Mouse (Mus musculus) heart, embryonic 10.5 days (tissue): ENCODE measurements around the gene Olfml3. TPM values are rescaled to one million over a fixed set of nuclear protein-coding genes. Genes with fewer than 3 reads are reported as not detected.

Source experiments
- DNase-seq: peaks from one replicate; pipeline ENCODE4 v3.0.0-alpha.2; 2017; ENCODE audit warnings: low spot score
- H3K27ac ChIP-seq: fragments of 300-500 bp; sonication (generic); 2 replicates; pipeline ENCODE4 v1.5.1; 2016; ENCODE audit warnings: mild to moderate bottlenecking
- H3K27me3 ChIP-seq: fragments of 300-500 bp; sonication (generic); 2 replicates; pipeline ENCODE4 v1.6.1; 2016; ENCODE audit warnings: mild to moderate bottlenecking; ENCODE audit not compliant: poor library complexity, insufficient read depth, severe bottlenecking
- H3K36me3 ChIP-seq: fragments of 300-500 bp; sonication (generic); 2 replicates; pipeline ENCODE4 v1.6.1; 2016; ENCODE audit warnings: mild to moderate bottlenecking, moderate library complexity
- H3K4me1 ChIP-seq: fragments of 300-500 bp; sonication (generic); 2 replicates; pipeline ENCODE4 v1.6.1; 2016; ENCODE audit warnings: mild to moderate bottlenecking
- H3K4me3 ChIP-seq: fragments of 300-500 bp; sonication (generic); 2 replicates; pipeline ENCODE4 v1.5.1; 2016; ENCODE audit warnings: mild to moderate bottlenecking, moderate library complexity
- H3K9me3 ChIP-seq: fragments of 300-500 bp; sonication (generic); 2 replicates; pipeline ENCODE4 v1.6.1; 2016; ENCODE audit warnings: mild to moderate bottlenecking, moderate library complexity
- WGBS: fragments of 180-500 bp; shearing (Covaris S2); methylation state at CpG from one replicate; pipeline ENCODE4 v1.1.7; 2016; 5-methylcytosine and 5-hydroxymethylcytosine counted together
- polyA plus RNA-seq: library from polyadenylated mRNA; unstranded; fragments of >200 nt; fragmentation: Nextera tagmentation; extraction: Ambion mirVana; gene quantifications from 2 replicates; pipeline ENCODE4 v1.2.1, GENCODE M21; 2016

The Olfml3 gene
- polyA plus RNA-seq, 1 experiment from 2014 or later: 14.1 TPM

DNA sequence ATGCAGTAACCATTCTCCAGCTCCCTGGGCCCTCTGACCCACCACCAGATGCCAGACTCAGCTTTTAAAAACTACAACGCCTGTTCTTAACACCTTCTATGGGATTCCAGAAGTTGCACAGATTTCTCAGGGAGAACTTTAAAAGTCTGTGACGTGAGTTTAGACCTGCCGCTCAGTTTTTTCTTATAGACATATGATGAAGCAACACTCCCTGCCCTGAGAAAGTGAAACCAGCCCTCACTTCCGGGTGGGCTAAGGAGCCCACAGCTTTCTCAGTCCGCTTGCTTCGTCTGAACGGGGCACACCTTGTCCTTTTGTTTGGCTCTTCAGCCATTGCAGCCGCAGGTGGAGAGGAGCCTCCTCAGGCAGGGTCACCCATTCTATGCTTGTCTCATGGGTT lies 22.9 kb downstream of the Olfml3 start:
- WGBS: 70% methylated on average over 8 of the region's 8 CpGs
- Histone ChIP-seq H3K36me3 (no peaks in the 10 kb centered on the region), H3K4me1 (peaks cover 14% of the 10 kb centered on the region; the same call in 1 of the 2 replicates), H3K4me3 (no peak overlapping the region), H3K27me3 (no peaks in the 10 kb centered on the region), H3K9me3 (no peaks in the 10 kb centered on the region), H3K27ac (no peak overlapping the region)
- no peak for DNase-seq

DNA sequence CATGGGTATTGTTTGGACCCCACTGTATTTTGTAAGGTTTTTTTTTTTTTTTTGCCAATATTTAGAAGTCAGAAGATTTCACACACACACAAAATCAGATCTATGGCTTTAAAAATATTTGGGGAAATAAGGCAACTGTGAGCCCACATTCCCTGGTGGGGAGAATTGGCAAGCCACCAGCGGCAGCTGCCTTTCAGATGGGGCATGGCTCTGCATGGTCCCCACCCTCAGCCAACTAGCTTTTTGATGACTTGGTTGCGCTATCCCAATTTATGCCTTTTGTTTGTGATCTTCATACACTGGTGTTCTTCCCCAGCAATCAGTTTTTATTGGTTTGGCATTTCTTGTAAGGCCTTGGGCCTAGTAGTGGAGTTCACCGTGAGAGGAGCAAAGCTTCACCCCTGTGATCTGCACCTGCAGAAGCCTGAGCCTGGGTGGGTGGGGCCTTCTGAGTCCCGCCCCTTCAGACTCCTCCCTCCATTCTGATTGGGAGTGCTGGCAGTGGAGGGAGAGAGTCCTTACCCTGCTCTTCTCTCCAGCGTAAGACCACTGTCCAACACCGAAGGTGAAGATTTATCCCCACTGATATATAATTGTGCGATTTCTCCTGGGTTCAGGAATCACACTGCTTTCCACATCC lies 23.4 kb downstream of the Olfml3 start:
- no peaks in the 10 kb centered on the region for H3K36me3 ChIP-seq
- peaks cover 14% of the 10 kb centered on the region; the same call in 1 of the 2 replicates for H3K4me1 ChIP-seq
- no peak overlapping the region for H3K4me3 ChIP-seq
- no peak for DNase-seq
- WGBS: 61% methylated on average over 7 of the region's 7 CpGs
- no peaks in the 10 kb centered on the region for H3K27me3 ChIP-seq
- H3K9me3 ChIP-seq: no peaks in the 10 kb centered on the region
- H3K27ac ChIP-seq: no peak overlapping the region

DNA sequence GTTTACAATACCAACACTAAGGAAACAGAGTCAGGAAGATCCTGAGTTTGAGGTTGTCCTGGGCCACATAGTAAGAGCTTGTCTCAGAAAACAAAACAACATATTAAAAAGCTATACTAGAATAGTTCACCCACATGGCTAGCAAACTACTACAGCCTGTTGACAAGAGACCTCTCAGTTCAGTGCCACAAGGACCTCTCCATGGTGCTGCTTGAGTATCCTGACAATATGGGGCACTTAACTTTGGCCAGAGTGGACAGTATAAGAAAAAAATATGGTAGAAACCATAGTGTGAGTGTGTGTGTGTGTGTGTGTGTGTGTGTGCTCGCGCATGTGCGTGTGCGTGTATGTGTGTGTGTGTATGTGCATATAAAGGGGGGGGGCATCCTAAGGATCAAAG lies 25.6 kb downstream of the Olfml3 start:
- Histone ChIP-seq H3K9me3 (no peaks in the 10 kb centered on the region), H3K4me1 (peaks cover 9% of the 10 kb centered on the region; the same call in 1 of the 2 replicates), H3K27me3 (no peaks in the 10 kb centered on the region), H3K27ac (no peak overlapping the region), H3K4me3 (no peak overlapping the region), H3K36me3 (no peaks in the 10 kb centered on the region)
- no peak for DNase-seq
- 90% methylated on average over 4 of the region's 4 CpGs for WGBS

DNA sequence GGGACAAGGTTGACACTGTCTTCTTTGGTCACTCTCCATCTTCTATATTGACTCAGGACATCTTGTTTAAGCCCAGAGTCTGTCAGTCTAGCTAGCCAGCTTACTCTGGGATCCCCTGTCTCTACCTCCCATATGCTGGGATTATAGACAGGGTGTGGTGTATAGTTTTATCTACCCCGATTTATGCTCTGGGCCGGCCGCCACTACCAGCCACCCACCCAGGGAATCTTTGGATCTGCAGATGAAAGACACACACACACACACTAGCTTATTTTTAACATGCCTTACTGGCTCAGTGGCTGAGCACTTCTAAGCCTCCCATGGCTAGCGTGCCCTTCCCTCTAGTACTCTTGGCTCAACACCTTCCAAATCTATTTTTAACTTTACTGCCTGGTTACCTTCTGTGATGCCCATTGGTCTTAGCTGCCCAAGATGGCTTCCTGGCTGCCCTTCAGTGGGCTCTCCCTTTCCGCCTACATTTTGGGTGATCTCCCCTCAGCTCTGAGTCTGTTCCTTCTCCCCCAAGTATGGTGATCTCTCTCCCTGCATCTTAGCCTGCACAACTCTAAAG lies 28.2 kb downstream of the Olfml3 start:
- no peak overlapping the region for H3K4me3 ChIP-seq
- H3K4me1 ChIP-seq: no peaks in the 10 kb centered on the region
- H3K27ac ChIP-seq: no peak overlapping the region
- WGBS: 76% methylated on average over 5 of the region's 5 CpGs
- no peaks in the 10 kb centered on the region for H3K9me3 ChIP-seq
- H3K27me3 ChIP-seq: no peaks in the 10 kb centered on the region; the same call in 1 of the 2 replicates
- H3K36me3 ChIP-seq: no peaks in the 10 kb centered on the region
- DNase-seq: no peak

DNA sequence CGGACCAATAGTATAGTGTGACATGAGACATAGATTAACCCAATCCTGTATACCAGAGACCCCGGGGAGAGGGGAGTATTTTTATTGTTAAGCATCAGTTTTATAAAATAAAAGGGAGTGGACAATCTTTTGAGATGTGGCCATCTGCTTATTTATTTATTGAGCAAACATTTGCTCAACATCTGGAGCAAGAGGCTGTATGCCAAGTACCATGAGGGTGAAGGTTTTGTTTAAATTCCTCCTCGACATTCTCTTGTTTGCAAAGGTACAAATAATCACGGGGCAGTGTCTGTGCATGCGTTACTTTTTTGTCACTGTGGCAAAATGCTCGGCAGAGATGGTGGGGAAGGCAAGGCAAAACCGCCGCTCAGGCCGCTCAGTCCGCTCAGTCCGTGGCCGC lies 32.4 kb downstream of the Olfml3 start:
- Histone ChIP-seq H3K27ac (no peak overlapping the region), H3K27me3 (no peaks in the 10 kb centered on the region; the same call in 1 of the 2 replicates), H3K4me1 (no peaks in the 10 kb centered on the region), H3K36me3 (no peaks in the 10 kb centered on the region), H3K4me3 (no peak overlapping the region), H3K9me3 (no peaks in the 10 kb centered on the region)
- no peak for DNase-seq
- WGBS: 85% methylated on average over 12 of the region's 12 CpGs

DNA sequence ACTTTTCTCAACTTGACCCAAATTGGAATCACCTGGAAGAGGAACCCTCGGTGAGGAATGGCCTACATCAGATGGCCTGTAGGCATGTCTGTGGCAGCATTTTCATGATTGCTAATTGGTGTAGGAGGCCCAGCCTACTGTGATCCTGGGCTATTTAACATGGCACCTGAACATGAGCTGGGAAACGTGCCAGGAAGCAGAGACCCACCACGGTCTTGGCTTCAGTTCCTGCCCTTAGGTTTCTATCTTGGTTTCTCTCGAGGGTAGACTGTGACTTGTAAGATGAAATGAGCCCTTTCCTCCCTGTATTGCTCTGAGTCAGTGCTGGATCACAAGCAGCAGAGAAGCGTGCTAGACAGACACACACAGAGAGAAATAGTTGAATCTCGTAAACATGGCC lies 33.1 kb downstream of the Olfml3 start:
- no peaks in the 10 kb centered on the region for H3K9me3 ChIP-seq
- no peak overlapping the region for H3K4me3 ChIP-seq
- no peaks in the 10 kb centered on the region; the same call in 1 of the 2 replicates for H3K27me3 ChIP-seq
- WGBS: 78% methylated on average over 6 of the region's 6 CpGs
- H3K27ac ChIP-seq: no peak overlapping the region
- no peak for DNase-seq
- no peaks in the 10 kb centered on the region for H3K4me1 ChIP-seq
- H3K36me3 ChIP-seq: no peaks in the 10 kb centered on the region

DNA sequence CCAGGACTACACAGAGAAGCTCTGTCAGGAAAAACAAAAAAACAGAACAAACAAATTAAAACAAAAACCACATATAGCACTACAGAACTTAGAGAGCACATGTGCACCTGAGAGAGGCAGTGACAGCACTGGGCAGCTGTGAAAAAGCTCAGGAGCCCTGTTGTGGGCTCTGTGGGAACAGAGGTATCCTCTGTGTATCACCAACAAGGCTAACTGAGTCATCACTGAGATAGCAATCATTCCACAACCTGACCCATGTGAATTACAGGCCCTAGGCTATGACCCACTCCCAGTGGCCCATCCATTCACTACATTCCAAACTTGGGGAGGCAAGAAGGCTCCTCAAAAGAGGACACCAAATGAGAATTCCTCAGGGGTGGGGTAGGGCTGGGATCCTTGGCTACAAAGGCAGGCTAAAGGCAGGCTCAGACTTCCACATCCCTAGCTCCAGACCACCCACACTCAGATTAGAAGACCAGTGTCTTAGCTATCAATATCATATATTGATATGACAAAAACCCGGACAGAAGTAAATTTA lies 41.3 kb downstream of the Olfml3 start:
- no peaks in the 10 kb centered on the region for H3K4me1 ChIP-seq
- DNase-seq: no peak
- 83% methylated on average over 1 of the region's 1 CpGs for WGBS
- H3K36me3 ChIP-seq: no peaks in the 10 kb centered on the region
- no peaks in the 10 kb centered on the region for H3K9me3 ChIP-seq
- no peaks in the 10 kb centered on the region for H3K27me3 ChIP-seq
- H3K4me3 ChIP-seq: no peak overlapping the region
- no peak overlapping the region for H3K27ac ChIP-seq

DNA sequence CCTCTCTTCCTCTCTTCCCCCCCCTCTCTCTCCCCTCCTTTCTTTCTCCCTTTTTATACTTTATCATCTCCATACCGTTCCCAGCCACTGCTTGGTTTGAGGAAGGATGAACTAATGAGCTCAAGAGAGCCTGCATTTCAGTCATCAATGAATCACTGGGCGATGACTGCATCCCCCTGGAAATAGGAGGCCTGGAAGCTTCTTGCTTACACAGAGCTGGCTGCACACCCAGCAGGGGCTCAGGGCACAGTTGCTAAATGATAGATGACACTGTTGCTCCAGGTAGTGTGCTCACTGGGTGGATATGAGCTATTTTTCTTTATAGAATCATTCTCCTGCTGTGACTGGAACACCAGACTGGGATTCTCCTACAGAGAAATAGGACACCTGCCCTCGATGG lies 42.2 kb downstream of the Olfml3 start:
- Histone ChIP-seq H3K36me3 (no peaks in the 10 kb centered on the region), H3K4me3 (no peak overlapping the region), H3K9me3 (no peaks in the 10 kb centered on the region), H3K27me3 (no peaks in the 10 kb centered on the region), H3K4me1 (no peaks in the 10 kb centered on the region), H3K27ac (no peak overlapping the region)
- no peak for DNase-seq
- 62% methylated on average over 3 of the region's 3 CpGs for WGBS

DNA sequence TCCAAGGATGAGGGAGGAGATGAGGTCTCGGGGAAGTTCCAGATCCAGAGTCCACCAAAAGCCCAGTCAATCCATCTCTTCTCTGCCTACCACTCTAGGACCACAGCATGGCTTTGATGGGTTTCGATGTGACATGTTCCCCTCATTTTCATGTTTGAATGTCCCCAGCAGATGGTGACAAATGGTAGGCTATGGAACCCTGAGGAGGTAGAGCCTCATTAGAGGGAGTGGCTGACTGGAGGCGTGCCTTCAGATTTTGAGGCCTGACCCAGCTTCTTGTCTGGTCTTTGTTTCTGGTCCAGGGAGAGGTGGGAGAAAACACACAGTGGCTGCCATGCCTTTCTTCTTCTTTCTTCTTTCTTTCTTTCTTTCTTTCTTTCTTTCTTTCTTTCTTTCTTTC lies 47.3 kb downstream of the Olfml3 start:
- no peaks in the 10 kb centered on the region for H3K4me1 ChIP-seq
- WGBS: 59% methylated on average over 3 of the region's 3 CpGs
- DNase-seq: no peak
- H3K36me3 ChIP-seq: no peaks in the 10 kb centered on the region
- H3K27ac ChIP-seq: no peak overlapping the region
- no peak overlapping the region for H3K4me3 ChIP-seq
- H3K9me3 ChIP-seq: no peaks in the 10 kb centered on the region
- no peaks in the 10 kb centered on the region for H3K27me3 ChIP-seq

DNA sequence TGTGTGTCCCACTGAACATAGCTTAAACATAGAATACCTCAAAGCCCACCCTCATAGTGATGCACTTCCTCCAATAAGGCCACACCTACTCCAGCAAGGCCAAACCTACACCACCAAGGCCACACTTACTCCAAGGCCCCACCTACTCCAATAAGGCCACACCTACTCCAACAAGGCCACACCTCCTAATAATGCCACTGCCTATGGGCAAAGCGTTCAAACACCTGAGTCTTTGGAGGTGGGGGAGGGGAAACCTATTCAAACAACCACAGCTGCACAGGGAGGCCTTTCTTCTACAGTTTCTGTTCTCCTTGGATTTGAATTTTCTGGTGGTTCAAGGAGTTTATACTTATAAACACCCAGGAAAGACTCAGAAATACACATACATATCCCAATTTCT lies 48.8 kb downstream of the Olfml3 start:
- no peaks in the 10 kb centered on the region for H3K36me3 ChIP-seq
- WGBS: 67% methylated on average over 1 of the region's 1 CpGs
- no peak for DNase-seq
- H3K27ac ChIP-seq: no peak overlapping the region
- no peaks in the 10 kb centered on the region for H3K4me1 ChIP-seq
- no peaks in the 10 kb centered on the region for H3K9me3 ChIP-seq
- H3K27me3 ChIP-seq: no peaks in the 10 kb centered on the region; the same call in 1 of the 2 replicates
- no peak overlapping the region for H3K4me3 ChIP-seq

DNA sequence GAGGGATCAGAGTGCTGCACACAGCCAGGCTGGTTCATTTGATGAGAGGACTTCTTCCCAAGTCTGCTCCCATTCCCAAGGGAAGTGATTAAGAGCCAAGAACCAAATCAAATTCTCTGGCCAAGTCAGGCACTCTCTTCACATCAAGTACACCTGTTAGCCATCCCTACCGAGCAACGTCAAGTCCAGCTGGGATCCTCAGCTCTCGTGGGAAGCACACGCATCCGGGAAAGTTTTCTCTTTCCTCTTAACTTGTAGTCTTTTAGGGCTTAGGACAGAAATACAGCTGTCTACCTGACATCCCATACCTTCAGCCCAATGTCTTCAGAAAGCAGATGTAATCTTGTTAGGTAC lies 53.9 kb downstream of the Olfml3 start:
- H3K36me3 ChIP-seq: no peaks in the 10 kb centered on the region
- no peak overlapping the region for H3K27ac ChIP-seq
- DNase-seq: no peak
- WGBS: 30% methylated on average over 5 of the region's 5 CpGs
- no peak overlapping the region for H3K4me3 ChIP-seq
- H3K27me3 ChIP-seq: peaks cover 8% of the 10 kb centered on the region; the same call in 1 of the 2 replicates
- no peaks in the 10 kb centered on the region for H3K9me3 ChIP-seq
- H3K4me1 ChIP-seq: peaks cover 12% of the 10 kb centered on the region

DNA sequence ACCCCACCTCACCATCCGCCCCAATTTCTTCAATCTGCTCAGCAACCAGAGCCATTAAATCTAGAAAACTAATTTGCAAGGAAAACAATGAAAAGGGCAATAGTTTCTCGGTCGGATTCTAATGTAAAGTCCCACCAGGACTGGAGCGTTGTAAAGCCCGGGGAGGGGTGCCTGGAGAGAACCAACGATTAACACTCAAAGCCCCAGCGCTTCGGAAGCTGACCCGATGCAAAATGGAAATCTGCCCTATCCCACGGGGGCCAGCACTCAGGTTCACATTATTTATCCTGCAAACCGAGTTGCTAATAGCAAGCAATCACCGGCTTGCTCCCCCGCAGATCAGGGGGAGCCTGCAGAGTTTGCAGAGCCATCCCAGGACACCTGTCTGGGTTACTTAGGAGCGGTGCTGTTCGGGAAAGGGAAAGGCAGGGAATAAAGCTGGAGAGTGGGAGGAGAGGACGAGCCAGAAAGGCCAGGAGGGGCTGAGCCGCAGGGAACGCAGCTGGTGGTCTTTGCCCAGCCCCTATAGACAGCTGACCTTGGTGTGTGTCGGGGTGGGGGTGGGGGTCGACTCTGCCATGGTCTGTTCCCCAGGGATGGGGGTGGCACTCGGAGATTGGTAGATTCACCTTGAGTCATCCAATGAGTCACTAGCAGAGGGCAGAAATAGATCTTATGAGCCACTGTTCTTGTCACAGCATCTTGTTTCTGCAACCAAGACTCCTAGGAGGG lies 54.4 kb downstream of the Olfml3 start:
- Histone ChIP-seq H3K9me3 (no peaks in the 10 kb centered on the region), H3K27ac (no peak overlapping the region), H3K4me3 (peak overlapping the region; percentile 47), H3K27me3 (peaks cover 8% of the 10 kb centered on the region; the same call in 1 of the 2 replicates), H3K36me3 (no peaks in the 10 kb centered on the region), H3K4me1 (peaks cover 12% of the 10 kb centered on the region)
- 7% methylated on average over 21 of the region's 21 CpGs for WGBS
- DNase-seq: no peak

DNA sequence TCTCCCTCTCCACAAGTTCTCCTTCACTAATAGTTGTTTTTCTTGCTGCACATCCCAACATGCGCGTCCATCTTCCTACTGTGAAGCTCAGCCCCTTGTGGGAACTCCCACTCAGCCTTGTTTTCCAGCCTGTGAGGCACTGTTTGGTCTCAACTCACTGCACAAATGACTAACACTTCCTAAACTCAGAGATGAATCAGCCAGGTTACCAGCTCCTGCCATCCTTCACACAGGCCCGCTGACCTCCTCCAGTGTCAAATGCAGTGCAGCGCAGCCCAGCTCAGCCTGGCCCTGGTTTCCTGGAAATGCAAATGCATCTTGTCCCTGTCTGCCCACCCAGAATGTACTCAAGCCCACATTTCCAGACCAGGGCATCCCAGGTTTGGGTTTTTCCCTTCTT lies 55.3 kb downstream of the Olfml3 start:
- Histone ChIP-seq H3K27ac (no peak overlapping the region), H3K4me3 (no peak overlapping the region), H3K9me3 (no peaks in the 10 kb centered on the region), H3K4me1 (peaks cover 12% of the 10 kb centered on the region), H3K27me3 (peaks cover 8% of the 10 kb centered on the region; the same call in 1 of the 2 replicates), H3K36me3 (no peaks in the 10 kb centered on the region)
- no peak for DNase-seq
- 47% methylated on average over 4 of the region's 4 CpGs for WGBS
